Mouse (Mus musculus): Measurements from ENCODE around the gene Tmem178.

DNA sequence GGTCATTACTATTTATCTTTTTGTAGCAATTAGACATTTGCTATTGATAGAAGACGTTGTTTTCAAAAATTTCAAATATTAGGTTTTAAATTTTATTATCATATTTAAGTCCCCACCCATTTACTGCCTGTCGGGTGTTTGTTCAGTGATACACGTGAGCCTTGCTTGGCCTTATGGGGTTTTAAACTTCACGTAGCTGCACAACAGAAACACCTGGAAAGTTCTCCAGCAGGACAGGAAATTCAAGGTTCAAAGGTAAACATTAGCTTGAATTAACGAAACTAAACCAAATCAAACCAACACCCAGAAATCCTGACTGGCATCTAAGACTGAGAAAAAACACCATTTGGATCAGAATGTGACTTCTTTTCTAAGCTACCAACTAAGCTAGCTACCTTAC lies 57.7 kb downstream of the Tmem178 start:
- TF ChIP-seq CTCF (IDR thresholded peaks at IDR 0.05; ENCODE audit: extremely low read depth, insufficient read depth, low read length) = no peak
- TF ChIP-seq POLR2A (IDR thresholded peaks at IDR 0.05; ENCODE audit: extremely low read depth, insufficient read depth, low read length) = no peak
